Mouse (Mus musculus) midbrain, embryonic 11.5 days (tissue): ENCODE results near the gene Cttnbp2nl. TPM values are rescaled to one million over a fixed set of nuclear protein-coding genes. Genes with fewer than 3 reads are reported as not detected.

Experiments used
- ATAC-seq: fragments of 200-750 bp; cut with Nextera tagmentation; 2 replicates; pipeline ENCODE4 v1.8.0; 2017; ENCODE audit warnings: moderate TSS enrichment, moderate library complexity; ENCODE audit not compliant: low FRiP score
- DNase-seq: peaks from one replicate; pipeline ENCODE4 v3.0.0; 2015; ENCODE audit warnings: low spot score; ENCODE audit errors: missing footprints
- H3K27ac ChIP-seq: fragments of 300-500 bp; sonication (generic); 2 replicates; pipeline ENCODE4 v1.5.1; 2014; ENCODE audit warnings: low read depth, low read length
- H3K27me3 ChIP-seq: fragments of 300-500 bp; sonication (generic); 2 replicates; pipeline ENCODE4 v1.6.1; 2014; ENCODE audit warnings: mild to moderate bottlenecking, low read length, moderate library complexity, mixed read lengths; ENCODE audit not compliant: control insufficient read depth, insufficient read depth
- H3K36me3 ChIP-seq: fragments of 300-500 bp; sonication (generic); 2 replicates; pipeline ENCODE4 v1.6.1; 2014; ENCODE audit warnings: mild to moderate bottlenecking, low read length, moderate library complexity, mixed read lengths; ENCODE audit not compliant: control insufficient read depth, insufficient read depth
- H3K4me1 ChIP-seq: fragments of 300-500 bp; sonication (generic); 2 replicates; pipeline ENCODE4 v1.6.1; 2014; ENCODE audit warnings: low read length; ENCODE audit not compliant: control insufficient read depth, insufficient read depth
- H3K4me2 ChIP-seq: fragments of 300-500 bp; sonication (generic); 2 replicates; pipeline ENCODE4 v1.6.1; 2014; ENCODE audit warnings: mild to moderate bottlenecking, moderate library complexity
- H3K4me3 ChIP-seq: fragments of 300-500 bp; sonication (generic); 2 replicates; pipeline ENCODE4 v1.5.1; 2014; ENCODE audit warnings: low read depth, low read length
- H3K9ac ChIP-seq: fragments of 300-500 bp; sonication (generic); 2 replicates; pipeline ENCODE4 v1.6.1; 2014; ENCODE audit warnings: low read length
- H3K9me3 ChIP-seq: fragments of 300-500 bp; sonication (generic); 2 replicates; pipeline ENCODE4 v1.6.1; 2016; ENCODE audit warnings: low read length; ENCODE audit not compliant: control insufficient read depth
- WGBS: fragments of 180-500 bp; shearing (Covaris S2); extraction: QIAGEN DNeasy Blood & Tissue Kit; methylation state at CpG from one replicate; pipeline ENCODE4 v1.1.7; 2014; 5-methylcytosine and 5-hydroxymethylcytosine counted together
- polyA plus RNA-seq: library from polyadenylated mRNA; unstranded; fragments of >200 nt; fragmentation: Nextera tagmentation; extraction: Ambion mirVana; gene quantifications from 2 replicates; pipeline ENCODE4 v1.2.1, GENCODE M21; 2014

Cttnbp2nl gene
- polyA plus RNA-seq, 1 experiment from 2014 or later, result 51.4 TPM

DNA sequence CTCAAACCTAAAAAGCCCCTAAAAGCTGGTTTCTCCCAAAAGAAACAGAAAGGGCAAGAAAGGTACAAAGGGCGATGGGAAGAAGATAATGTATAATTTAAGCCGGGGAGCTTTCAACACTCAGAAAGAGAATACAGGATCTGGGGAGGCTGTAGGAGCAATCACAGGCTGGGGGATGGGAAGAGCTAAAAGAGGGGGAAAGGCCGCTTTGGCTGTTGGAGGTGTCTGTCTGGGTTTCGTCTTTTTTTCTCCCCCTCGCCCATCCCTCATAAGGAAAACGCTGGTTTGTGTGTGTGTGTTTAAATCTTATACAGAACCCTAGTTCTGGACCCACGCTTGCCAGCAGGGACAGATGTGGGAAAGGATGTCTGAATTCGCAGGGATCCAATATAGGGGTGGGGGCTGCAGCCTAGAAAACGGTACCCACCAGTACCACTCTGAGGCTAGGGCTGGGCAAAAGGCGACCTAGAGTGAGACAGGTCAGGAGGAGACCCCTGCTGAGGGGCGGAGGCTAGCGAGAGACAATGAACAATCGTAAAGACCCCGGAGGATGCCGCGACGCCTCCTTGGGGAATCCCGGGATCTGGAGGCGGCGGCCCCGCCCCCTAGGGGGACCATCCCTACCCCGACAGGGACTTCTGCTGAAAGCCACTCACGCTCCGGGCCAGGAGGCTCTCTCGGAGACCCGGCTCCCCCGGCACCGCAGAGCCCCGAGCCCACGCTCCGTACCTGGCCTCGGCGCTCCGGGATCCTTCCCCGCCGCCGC, 592 bp downstream of the Cttnbp2nl start:
- DNase-seq (no peak), ATAC-seq (peak; percentile 77)
- WGBS, result under 1% methylated on average over 32 of the region's 37 CpGs
- Histone ChIP-seq H3K9me3 (no peaks in the 10 kb centered on the region), H3K9ac (peak overlapping the region; percentile 89), H3K36me3 (no peaks in the 10 kb centered on the region), H3K27me3 (no peaks in the 10 kb centered on the region), H3K4me1 (peaks cover 15% of the 10 kb centered on the region), H3K4me3 (peak overlapping the region; percentile 82), H3K27ac (peak overlapping the region; percentile 82), H3K4me2 (peak overlapping the region; percentile 81)

DNA sequence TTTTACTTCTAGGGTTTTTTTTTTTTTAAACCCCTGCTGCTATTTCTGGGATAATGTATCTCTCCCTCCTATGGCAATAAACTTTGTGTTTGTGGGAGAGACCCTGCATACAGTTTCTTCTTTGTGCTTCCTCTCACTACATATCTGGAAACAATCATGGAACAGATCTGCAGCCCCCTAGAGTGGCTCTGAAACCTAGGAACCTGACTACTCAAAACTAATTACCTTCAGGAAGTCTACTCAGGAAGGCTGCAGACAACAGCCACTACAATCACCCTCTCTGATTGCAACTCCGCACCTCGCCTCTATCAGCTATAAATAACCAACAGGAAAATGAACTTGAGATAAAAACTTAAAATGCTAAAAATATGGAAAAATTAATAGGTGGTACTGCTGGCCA, 1.8 kb downstream of the Cttnbp2nl start:
- WGBS, result 77% methylated on average over 2 of the region's 2 CpGs
- peak overlapping the region; percentile 81 for H3K4me2 ChIP-seq
- ATAC-seq, result no peak
- no peak overlapping the region for H3K9ac ChIP-seq
- H3K36me3 ChIP-seq, result no peaks in the 10 kb centered on the region
- peak overlapping the region; percentile 82; the same call in 1 of the 2 replicates for H3K4me3 ChIP-seq
- DNase-seq, result no peak
- no peaks in the 10 kb centered on the region for H3K27me3 ChIP-seq
- H3K27ac ChIP-seq, result no peak overlapping the region
- H3K9me3 ChIP-seq, result no peaks in the 10 kb centered on the region
- peaks cover 15% of the 10 kb centered on the region for H3K4me1 ChIP-seq

DNA sequence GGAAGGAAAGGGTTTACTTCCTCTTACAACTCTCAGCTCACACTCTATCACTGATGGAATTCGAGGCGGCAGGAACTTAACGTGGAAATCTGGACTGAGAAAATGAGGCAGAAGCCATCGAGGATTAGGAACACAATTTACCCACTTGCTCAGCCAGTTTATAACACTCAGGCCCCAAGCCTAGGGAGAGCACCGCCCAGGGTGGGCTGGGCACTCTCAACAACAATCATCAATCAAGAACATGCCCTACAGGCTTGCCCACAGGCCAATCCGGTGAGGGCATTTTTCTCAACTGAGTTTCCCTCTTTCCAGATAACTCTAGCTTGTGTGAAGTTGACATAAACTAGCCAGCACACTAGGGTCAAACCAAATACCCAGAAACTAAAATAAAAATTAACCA, 3.1 kb downstream of the Cttnbp2nl start:
- WGBS, result 83% methylated on average over 6 of the region's 6 CpGs
- Histone ChIP-seq H3K36me3 (no peaks in the 10 kb centered on the region), H3K4me1 (peaks cover 17% of the 10 kb centered on the region), H3K27me3 (no peaks in the 10 kb centered on the region), H3K27ac (no peak overlapping the region), H3K9me3 (no peaks in the 10 kb centered on the region), H3K4me3 (no peak overlapping the region), H3K4me2 (no peak overlapping the region), H3K9ac (no peak overlapping the region)
- no peak for ATAC-seq
- no peak for DNase-seq

- H3K4me3 ChIP-seq, result no peak overlapping the region
- H3K4me2 ChIP-seq, result no peak overlapping the region
- H3K36me3 ChIP-seq, result no peaks in the 10 kb centered on the region
- DNase-seq, result no peak
- no peak for ATAC-seq
- no peaks in the 10 kb centered on the region for H3K9me3 ChIP-seq
- H3K4me1 ChIP-seq, result peaks cover 14% of the 10 kb centered on the region
- H3K27me3 ChIP-seq, result no peaks in the 10 kb centered on the region
- H3K27ac ChIP-seq, result no peak overlapping the region
- no peak overlapping the region for H3K9ac ChIP-seq
- WGBS, result 78% methylated on average over 8 of the region's 8 CpGs
Observed at GRCm38 (mm10) chr3:105047616-105048015, 5.3 kb downstream of the Cttnbp2nl start.

DNA sequence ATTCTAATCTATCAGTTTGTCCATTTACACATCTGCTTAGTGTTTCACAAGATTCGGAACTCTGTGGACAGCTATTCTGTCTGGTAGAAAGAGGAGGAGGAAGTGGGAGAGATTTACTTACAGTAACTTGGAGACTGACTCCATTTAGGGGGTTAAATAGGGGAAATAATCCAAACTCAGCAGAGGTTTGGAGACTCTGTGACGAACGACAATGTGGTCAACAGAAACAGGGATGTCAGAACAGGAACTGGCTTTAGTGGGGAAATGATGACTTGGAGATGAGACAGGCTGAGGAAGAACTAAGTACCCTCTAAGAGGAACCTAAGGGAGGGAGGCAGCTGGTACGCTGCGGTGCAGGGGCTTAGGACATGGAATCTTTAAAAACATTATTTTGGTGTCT, 6.1 kb downstream of the Cttnbp2nl start:
- ATAC-seq (no peak), DNase-seq (no peak)
- Histone ChIP-seq H3K4me3 (no peak overlapping the region), H3K4me2 (no peak overlapping the region), H3K9ac (no peak overlapping the region), H3K27me3 (no peaks in the 10 kb centered on the region), H3K4me1 (peaks cover 14% of the 10 kb centered on the region), H3K27ac (no peak overlapping the region), H3K36me3 (no peaks in the 10 kb centered on the region), H3K9me3 (no peaks in the 10 kb centered on the region)
- 87% methylated on average over 5 of the region's 5 CpGs for WGBS

DNA sequence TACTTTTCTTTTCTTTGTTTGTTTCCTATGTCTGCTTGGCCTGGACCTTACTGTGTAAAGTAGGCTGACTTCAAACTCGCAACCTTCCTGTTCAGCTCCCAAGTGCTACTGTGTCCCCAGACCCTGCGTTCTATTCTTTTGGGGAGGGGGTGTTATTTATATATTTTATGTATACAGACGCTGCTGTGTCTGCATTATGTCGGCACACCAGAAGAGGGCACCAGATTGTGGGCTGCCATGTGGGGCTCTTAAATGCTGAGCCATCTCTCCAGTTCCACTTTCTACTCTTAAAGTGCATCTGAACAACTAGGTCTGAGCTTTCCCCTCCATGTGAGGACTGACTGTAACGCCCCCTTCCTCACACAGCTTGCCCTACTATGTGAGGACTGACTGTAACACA, 9.2 kb downstream of the Cttnbp2nl start:
- no peaks in the 10 kb centered on the region for H3K27me3 ChIP-seq
- H3K27ac ChIP-seq, result no peak overlapping the region
- no peak overlapping the region for H3K9ac ChIP-seq
- H3K4me3 ChIP-seq, result no peak overlapping the region
- H3K4me2 ChIP-seq, result no peak overlapping the region
- H3K4me1 ChIP-seq, result 0 out of 2 replicates have a peak, but pooled peaks cover 2% of the 10 kb centered on the region
- ATAC-seq (0 out of 2 replicates have a peak, but pooled peaks have one; percentile 33), DNase-seq (no peak)
- no peaks in the 10 kb centered on the region for H3K9me3 ChIP-seq
- WGBS, result 89% methylated on average over 5 of the region's 5 CpGs
- H3K36me3 ChIP-seq, result no peaks in the 10 kb centered on the region

- Histone ChIP-seq H3K36me3 (peaks cover 3% of the 10 kb centered on the region; the same call in 1 of the 2 replicates), H3K4me1 (0 out of 2 replicates have a peak, but pooled peaks cover 2% of the 10 kb centered on the region), H3K27me3 (no peaks in the 10 kb centered on the region), H3K4me3 (no peak overlapping the region), H3K4me2 (no peak overlapping the region), H3K9ac (no peak overlapping the region), H3K27ac (no peak overlapping the region), H3K9me3 (no peaks in the 10 kb centered on the region)
- 92% methylated on average over 9 of the region's 9 CpGs for WGBS
- 0 out of 2 replicates have a peak, but pooled peaks have one; percentile 16 for ATAC-seq
- no peak for DNase-seq
Observed at GRCm38 (mm10) chr3:105040983-105041625, 11.8 kb downstream of the Cttnbp2nl start.

- H3K9me3 ChIP-seq, result no peaks in the 10 kb centered on the region
- H3K4me2 ChIP-seq, result no peak overlapping the region
- ATAC-seq, result no peak
- H3K9ac ChIP-seq, result no peak overlapping the region
- H3K27ac ChIP-seq, result no peak overlapping the region
- H3K36me3 ChIP-seq, result peaks cover 4% of the 10 kb centered on the region; the same call in 1 of the 2 replicates
- H3K4me1 ChIP-seq, result 0 out of 2 replicates have a peak, but pooled peaks cover 2% of the 10 kb centered on the region
- 67% methylated on average over 8 of the region's 8 CpGs for WGBS
- DNase-seq, result no peak
- H3K27me3 ChIP-seq, result no peaks in the 10 kb centered on the region
- H3K4me3 ChIP-seq, result no peak overlapping the region
Observed at GRCm38 (mm10) chr3:105040002-105040401, 12.9 kb downstream of the Cttnbp2nl start.

DNA sequence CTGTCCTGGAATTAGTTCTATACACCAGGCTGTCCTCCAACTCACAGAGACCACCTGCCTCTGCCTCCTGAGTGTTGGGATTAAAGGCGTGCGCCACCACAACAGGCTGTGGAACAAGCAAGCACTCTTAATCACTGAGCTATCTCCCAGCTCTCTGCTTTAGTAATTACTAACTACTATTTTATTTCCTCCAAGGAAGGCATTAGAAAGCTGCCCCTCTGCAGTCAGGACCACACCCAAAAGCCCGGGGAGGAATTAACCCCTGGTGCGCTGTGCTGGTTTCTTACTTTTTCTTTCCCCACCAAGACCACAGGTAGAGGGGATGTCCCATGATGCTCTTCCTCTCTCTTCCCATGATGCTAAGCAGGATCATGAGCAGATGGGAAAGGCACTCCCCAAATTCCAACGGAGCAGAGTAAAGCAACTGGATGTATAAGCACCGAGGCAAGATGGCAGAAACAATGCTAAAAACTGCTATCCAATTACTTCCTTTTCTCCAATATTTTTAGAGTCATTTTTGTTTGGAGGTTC, 15.6 kb downstream of the Cttnbp2nl start:
- Histone ChIP-seq H3K4me2 (no peak overlapping the region), H3K9ac (no peak overlapping the region), H3K4me3 (no peak overlapping the region), H3K27me3 (no peaks in the 10 kb centered on the region), H3K9me3 (no peaks in the 10 kb centered on the region), H3K27ac (no peak overlapping the region), H3K36me3 (peaks cover 16% of the 10 kb centered on the region; the same call in 1 of the 2 replicates), H3K4me1 (no peaks in the 10 kb centered on the region)
- ATAC-seq (no peak), DNase-seq (no peak)
- 95% methylated on average over 6 of the region's 6 CpGs for WGBS
